In genomic region chr6:48854155-48854554, GRCm38 (mm10) we compare ENCODE assay signal across 35 mouse cellular contexts. TPM values are rescaled to one million over a fixed set of nuclear protein-coding genes. Genes with fewer than 3 reads are reported as not detected.
DNase-seq lines count a peak whose midpoint lies in the region; ATAC-seq and TF ChIP-seq lines count a peak whose summit lies in the region.
"Had no signal": no experiment of that assay in that cellular context is flagged by ENCODE, and none has a peak within 500 bp of the region (broad histone marks: within the 10 kb centered on the region; RNA-seq: fewer than 3 reads in every experiment).

No protein-coding gene starts in this region.

- H3K4me2 ChIP-seq in lung, embryonic 14.5 days, result no peak overlapping the region
- no peak overlapping the region for H3K4me2 ChIP-seq in midbrain, embryonic 16.5 days (ENCODE audit: low read length)
- H3K4me2 ChIP-seq: embryonic facial prominence, embryonic 15.5 days; forebrain, embryonic 13.5 days; heart, embryonic 12.5 days; hindbrain, embryonic 14.5 days; kidney, embryonic 15.5 days; limb, embryonic 15.5 days; neural tube, embryonic 13.5 days had no signal

- H3K4me1 ChIP-seq in kidney, adult 2 months (ENCODE audit: control insufficient read depth, insufficient read depth, low read length), result peaks cover 8% of the 10 kb centered on the region
- no peaks in the 10 kb centered on the region; the same call in 1 of the 2 replicates for H3K4me1 ChIP-seq in lung, embryonic 14.5 days (ENCODE audit: insufficient read depth)
- peaks cover 9% of the 10 kb centered on the region; the same call in 1 of the 2 replicates for H3K4me1 ChIP-seq in midbrain, embryonic 16.5 days (ENCODE audit: control insufficient read depth, insufficient read depth, low read length)

- no peak overlapping the region for H3K4me3 ChIP-seq in kidney, adult 2 months (ENCODE audit: insufficient read depth, low read depth, low read length)
- no peak overlapping the region for H3K4me3 ChIP-seq in lung, embryonic 14.5 days (ENCODE audit: low read depth, low read length)
- H3K4me3 ChIP-seq in midbrain, embryonic 16.5 days (ENCODE audit: low read depth, low read length), result no peak overlapping the region
- H3K4me3 ChIP-seq: embryonic facial prominence, embryonic 10.5 days; embryonic facial prominence, embryonic 15.5 days; forebrain, embryonic 13.5 days; heart, adult 2 months; heart, embryonic 12.5 days; kidney, embryonic 15.5 days; limb, embryonic 10.5 days; limb, embryonic 15.5 days; midbrain, embryonic 10.5 days; neural tube, embryonic 13.5 days had no signal

- TF ChIP-seq CTCF in kidney, adult 2 months (conservative IDR thresholded peaks at IDR 0.05; ENCODE audit: insufficient read depth, insufficient read length, low read depth, low read length), result 0 out of 2 replicates have a peak, but pooled peaks have one; percentile 1
- peak; percentile 47 for TF ChIP-seq CTCF in lung, embryonic 14.5 days (IDR thresholded peaks at IDR 0.05; ENCODE audit: low read depth)

- no peak for ATAC-seq in lung, embryonic 14.5 days (ENCODE audit: insufficient read depth)
- ATAC-seq in erythroid progenitor cell, adult 5-6 weeks (replicated peaks; ENCODE audit: low FRiP score, poor library complexity, severe bottlenecking), result no peak
- no peak for ATAC-seq in midbrain, embryonic 16.5 days
- ATAC-seq: activated CD4-positive, CD25-positive, alpha-beta regulatory T cell, adult 4 months; CD4-positive, CD25-positive, alpha-beta regulatory T cell, adult 4 months; forebrain, embryonic 13.5 days had no signal

- H3K9ac ChIP-seq in lung, embryonic 14.5 days, result no peak overlapping the region
- H3K9ac ChIP-seq in midbrain, embryonic 16.5 days (ENCODE audit: low read depth, low read length), result no peak overlapping the region
- H3K9ac ChIP-seq: embryonic facial prominence, embryonic 15.5 days; forebrain, embryonic 13.5 days; heart, embryonic 12.5 days; hindbrain, embryonic 14.5 days; kidney, embryonic 15.5 days; limb, embryonic 15.5 days; neural tube, embryonic 13.5 days had no signal

- no peaks in the 10 kb centered on the region for H3K36me3 ChIP-seq in kidney, adult 2 months (ENCODE audit: control insufficient read depth, insufficient read depth, low read length)
- H3K36me3 ChIP-seq in lung, embryonic 14.5 days (ENCODE audit: insufficient read depth), result no peaks in the 10 kb centered on the region
- no peaks in the 10 kb centered on the region for H3K36me3 ChIP-seq in midbrain, embryonic 16.5 days (ENCODE audit: control insufficient read depth, insufficient read depth, low read length)
- H3K36me3 ChIP-seq: embryonic facial prominence, embryonic 10.5 days; embryonic facial prominence, embryonic 15.5 days; G1E; heart, embryonic 12.5 days; kidney, embryonic 15.5 days; limb, embryonic 10.5 days; limb, embryonic 15.5 days; midbrain, embryonic 10.5 days; neural tube, embryonic 13.5 days had no signal

- TF ChIP-seq POLR2A in kidney, adult 2 months (IDR thresholded peaks at IDR 0.05; ENCODE audit: low read depth, low read length), result no peak

- no peaks in the 10 kb centered on the region; the same call in 1 of the 2 replicates for H3K9me3 ChIP-seq in lung, embryonic 14.5 days (ENCODE audit: low read depth, low read length)
- H3K9me3 ChIP-seq in midbrain, embryonic 16.5 days (replicated peaks; ENCODE audit: control insufficient read depth, low read length, poor library complexity, severe bottlenecking), result no peaks in the 10 kb centered on the region
- H3K9me3 ChIP-seq: embryonic facial prominence, embryonic 10.5 days; embryonic facial prominence, embryonic 15.5 days; G1E; heart, embryonic 12.5 days; kidney, embryonic 15.5 days; limb, embryonic 10.5 days; limb, embryonic 15.5 days; midbrain, embryonic 10.5 days; neural tube, embryonic 13.5 days had no signal

- no peak overlapping the region for H3K27ac ChIP-seq in kidney, adult 2 months (ENCODE audit: insufficient read depth, low read depth, low read length)
- no peak overlapping the region for H3K27ac ChIP-seq in lung, embryonic 14.5 days (ENCODE audit: low read depth)
- H3K27ac ChIP-seq in midbrain, embryonic 16.5 days (ENCODE audit: low read length), result no peak overlapping the region
- H3K27ac ChIP-seq: embryonic facial prominence, embryonic 10.5 days; embryonic facial prominence, embryonic 15.5 days; forebrain, embryonic 13.5 days; heart, adult 2 months; hindbrain, embryonic 14.5 days; kidney, embryonic 15.5 days; limb, embryonic 10.5 days; limb, embryonic 15.5 days; midbrain, embryonic 10.5 days; neural tube, embryonic 13.5 days had no signal

- H3K27me3 ChIP-seq in kidney, adult 2 months (replicated peaks; ENCODE audit: control insufficient read depth, insufficient read depth, low read length), result no peaks in the 10 kb centered on the region
- no peaks in the 10 kb centered on the region for H3K27me3 ChIP-seq in lung, embryonic 14.5 days (ENCODE audit: insufficient read depth, low read length)
- H3K27me3 ChIP-seq in midbrain, embryonic 16.5 days (ENCODE audit: control insufficient read depth, insufficient read depth, low read depth, low read length), result no peaks in the 10 kb centered on the region
- H3K27me3 ChIP-seq: embryonic facial prominence, embryonic 15.5 days; heart, embryonic 12.5 days; kidney, embryonic 15.5 days; limb, embryonic 15.5 days had no signal

- DNase-seq in kidney, adult 2 months, result no peak
- DNase-seq in kidney, postnatal 25 days, result no peak
- DNase-seq in lung, embryonic 14.5 days, result no peak
- DNase-seq in lung, postnatal 25 days (ENCODE audit: low spot score), result no peak
- DNase-seq in ES-CJ7 (ENCODE audit: low read depth, low spot score) (peak; percentile 33), ZHBTc4 (ENCODE audit: low read depth, low spot score) (peak; percentile 29)
- DNase-seq: adrenal gland, adult 2 months; cerebellum, adult 8-10 months; cerebellum, postnatal 25 days; heart, adult 2 months; heart, postnatal 4 days; kidney, postnatal 4 days; layer of hippocampus, adult 9-11 months; lung, postnatal 14 days; right cerebral cortex, postnatal 14 days had no signal

- WGBS in kidney, adult 2 months, result 97% methylated on average over 2 of the region's 2 CpGs
- WGBS in lung, embryonic 14.5 days, result 97% methylated on average over 2 of the region's 2 CpGs
- 97% methylated on average over 2 of the region's 2 CpGs for WGBS in midbrain, embryonic 16.5 days

RNA-seq across cellular contexts. Expression of gene Tmem176b, which starts 12.9 kb away (rescaled TPM):
- polyA plus RNA-seq in kidney, adult 2 months (2012; rRNA removed), result 1,386 and 1,411 TPM in 2 replicates
- 387 and 409 TPM in 2 replicates for polyA plus RNA-seq in lung, embryonic 14.5 days (2014; fragmentation: Nextera tagmentation; extraction: Ambion mirVana)
- 15.5 and 18.4 TPM in 2 replicates for total RNA-seq in erythroid progenitor cell, adult 5-6 weeks (2015; ENCODE audit: low replicate concordance)
- total RNA-seq in erythroid progenitor cell, adult 5-6 weeks (2017; ENCODE audit: low replicate concordance), result 3.6 and 15.5 TPM in 2 replicates
- polyA plus RNA-seq in midbrain, embryonic 16.5 days (2015; fragmentation: Nextera tagmentation; extraction: Ambion mirVana), result 113 and 127 TPM in 2 replicates
- total RNA-seq: G1E had no signal
- polyA plus RNA-seq: G1E had no signal

RNA-seq across cellular contexts. Expression of gene Tmem176a, which starts 13.4 kb away (rescaled TPM):
- polyA plus RNA-seq in kidney, adult 2 months (2012; rRNA removed), result 509 and 544 TPM in 2 replicates
- polyA plus RNA-seq in lung, embryonic 14.5 days (2014; fragmentation: Nextera tagmentation; extraction: Ambion mirVana), result 213 and 226 TPM in 2 replicates
- total RNA-seq in erythroid progenitor cell, adult 5-6 weeks (2015; ENCODE audit: low replicate concordance), result 6.1 and 8.8 TPM in 2 replicates
- total RNA-seq in erythroid progenitor cell, adult 5-6 weeks (2017; ENCODE audit: low replicate concordance), result 2.7 and 13.4 TPM in 2 replicates
- 17.9 and 19.7 TPM in 2 replicates for polyA plus RNA-seq in midbrain, embryonic 16.5 days (2015; fragmentation: Nextera tagmentation; extraction: Ambion mirVana)
- total RNA-seq: G1E had no signal
- polyA plus RNA-seq: G1E had no signal

RNA-seq across cellular contexts. Expression of gene Aoc1, which starts 18.5 kb away (rescaled TPM):
- 7.3 and 7.7 TPM in 2 replicates for polyA plus RNA-seq in kidney, adult 2 months (2012; rRNA removed)
- not detected in 2 replicates for polyA plus RNA-seq in lung, embryonic 14.5 days (2014; fragmentation: Nextera tagmentation; extraction: Ambion mirVana)
- total RNA-seq in erythroid progenitor cell, adult 5-6 weeks (2015; ENCODE audit: low replicate concordance), result not detected in 2 replicates
- not detected in 2 replicates for total RNA-seq in erythroid progenitor cell, adult 5-6 weeks (2017; ENCODE audit: low replicate concordance)
- 0.07 TPM in 1 of 2 replicates, not detected in the other for polyA plus RNA-seq in midbrain, embryonic 16.5 days (2015; fragmentation: Nextera tagmentation; extraction: Ambion mirVana)
- total RNA-seq: adrenal gland, adult 2 months; gastrocnemius, adult 18-20 months; gastrocnemius, postnatal 4 days; heart, adult 2 months; heart, postnatal 4 days; left cerebral cortex, postnatal 10 days had no signal
- polyA plus RNA-seq: activated CD4-positive, CD25-positive, alpha-beta regulatory T cell, adult 4 months; adrenal gland, adult 2 months; forebrain, embryonic 13.5 days; G1E; heart, embryonic 12.5 days; heart, postnatal 0 days; hindbrain, embryonic 14.5 days; limb, embryonic 10.5 days; limb, embryonic 15.5 days; midbrain, embryonic 10.5 days; neural tube, embryonic 13.5 days; stomach, embryonic 14.5 days had no signal

Comparison
In these comparisons a context has a peak if more than half of its experiments do, and no peak if none do; other contexts are left out.
1. DNase-seq: peak in ES-CJ7 (single experiment) and ZHBTc4 (single experiment); none in kidney, adult 2 months (single experiment), kidney, postnatal 25 days (0 of 2), lung, embryonic 14.5 days (single experiment) and lung, postnatal 25 days (single experiment).
2. RNA of gene Tmem176a, which starts 13.4 kb away (polyA plus RNA-seq): 509 to 544 TPM in kidney, adult 2 months and 213 to 226 TPM in lung, embryonic 14.5 days; 17.9 to 19.7 TPM in midbrain, embryonic 16.5 days; every median in the first group is over 10 times any median in the second.